Mouse (Mus musculus): ENCODE measurements around the gene Gm21969. TPM values are rescaled to one million over a fixed set of nuclear protein-coding genes. Genes with fewer than 3 reads are reported as not detected.
A peak's percentile ranks its signal among the peaks of the same experiment; 100 is the strongest.

The Gm21969 gene
- total RNA-seq, 4 experiments from 2014 or later: not detected

DNA sequence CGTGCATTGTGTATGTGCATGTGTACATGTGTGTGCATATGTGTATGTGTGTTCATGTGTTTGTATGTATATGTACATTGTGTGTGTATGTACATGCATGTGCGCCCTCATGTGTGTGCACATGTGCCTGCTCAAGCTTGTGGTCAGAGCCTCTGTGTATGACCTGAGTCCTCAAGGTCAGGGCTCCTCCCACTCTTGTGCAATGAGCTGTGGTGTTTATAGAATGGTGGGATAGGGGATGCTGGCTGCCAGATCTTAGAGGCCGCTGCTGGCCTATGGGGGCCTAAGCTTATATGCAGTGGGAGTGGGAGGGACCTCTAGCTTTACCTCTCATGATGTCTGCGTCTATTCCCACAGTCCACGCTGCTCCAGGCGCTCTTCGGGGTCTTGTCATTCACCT, 17.3 kb upstream of the Gm21969 start:
- DNase-seq (ENCODE audit: low spot score in 2 of 2): no peak

DNA sequence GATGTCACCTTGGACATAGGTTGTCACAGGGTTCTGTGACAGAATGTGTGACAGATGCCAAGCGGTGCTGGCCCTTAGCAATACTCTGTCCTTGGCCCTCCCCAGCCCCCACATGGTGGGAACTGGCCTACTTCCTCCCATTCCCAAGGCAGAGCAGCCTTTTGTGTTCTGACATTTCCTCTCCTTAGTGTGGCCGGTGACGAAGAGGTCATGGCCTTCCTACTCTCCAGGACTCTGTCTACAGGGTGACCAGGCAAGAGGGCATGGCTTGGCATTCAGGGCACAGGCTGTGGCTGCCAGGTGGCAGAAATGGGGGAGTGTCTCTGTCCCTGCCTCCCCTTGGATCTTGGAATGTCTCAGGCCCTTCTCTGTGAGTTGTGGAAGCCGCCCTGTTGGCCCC, 15.6 kb upstream of the Gm21969 start:
- DNase-seq (ENCODE audit: low spot score in 2 of 2): no peak

DNA sequence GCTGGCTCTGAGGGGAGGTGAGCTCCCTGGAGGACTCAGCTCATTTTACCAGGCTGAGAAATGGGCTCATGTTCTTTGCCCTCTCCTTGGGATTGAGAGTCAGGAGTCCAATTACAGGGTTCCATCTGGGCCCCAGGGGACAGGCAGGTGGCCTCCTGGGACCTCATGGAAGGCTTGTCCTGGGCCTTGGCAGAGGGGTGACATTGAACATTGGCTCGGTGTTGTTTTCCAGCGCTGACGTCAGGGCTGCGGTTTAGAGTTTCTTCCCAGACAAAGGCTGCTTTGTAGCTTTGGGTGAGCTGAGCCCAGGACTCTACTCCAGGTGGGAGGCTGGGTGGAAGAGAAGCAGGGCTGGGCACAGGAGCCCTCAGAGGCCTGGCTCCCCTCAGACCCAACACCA, 15.2 kb upstream of the Gm21969 start:
- no peak for DNase-seq (ENCODE audit: low spot score in 2 of 2)

DNA sequence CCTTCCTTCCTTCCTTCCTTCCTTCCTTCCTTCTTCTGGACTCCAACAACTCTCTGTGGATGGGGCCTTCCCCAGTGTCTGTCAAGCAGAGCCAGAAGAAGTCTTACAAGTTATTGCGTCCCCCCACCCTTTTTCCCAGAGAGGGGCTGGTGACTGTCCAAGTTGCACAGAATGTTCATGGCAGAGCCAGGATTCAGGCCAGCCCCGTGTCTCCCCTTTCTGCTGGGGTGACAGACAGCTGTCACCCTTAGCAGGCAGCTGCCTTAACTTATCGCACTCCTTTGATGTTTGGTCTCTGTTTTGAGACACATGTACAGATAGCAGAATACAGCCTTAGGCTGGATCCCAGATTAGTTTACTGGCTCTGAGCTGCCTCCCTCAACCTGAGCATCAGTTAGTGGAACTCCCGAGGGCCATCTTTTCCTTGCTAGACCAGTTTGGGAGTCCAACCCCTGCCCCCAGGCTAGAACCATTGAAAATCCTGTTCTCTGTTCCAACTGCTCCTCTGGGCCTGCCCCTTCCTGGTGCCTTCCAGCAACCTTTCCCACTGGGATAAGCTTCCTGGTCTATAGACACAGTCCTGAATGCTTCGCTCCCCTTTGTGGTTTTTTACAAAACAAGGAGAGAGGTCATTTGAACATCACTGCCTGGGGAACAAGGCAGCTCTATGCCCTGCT, 13.5 kb upstream of the Gm21969 start:
- no peak for DNase-seq (ENCODE audit: low spot score in 2 of 2)

DNA sequence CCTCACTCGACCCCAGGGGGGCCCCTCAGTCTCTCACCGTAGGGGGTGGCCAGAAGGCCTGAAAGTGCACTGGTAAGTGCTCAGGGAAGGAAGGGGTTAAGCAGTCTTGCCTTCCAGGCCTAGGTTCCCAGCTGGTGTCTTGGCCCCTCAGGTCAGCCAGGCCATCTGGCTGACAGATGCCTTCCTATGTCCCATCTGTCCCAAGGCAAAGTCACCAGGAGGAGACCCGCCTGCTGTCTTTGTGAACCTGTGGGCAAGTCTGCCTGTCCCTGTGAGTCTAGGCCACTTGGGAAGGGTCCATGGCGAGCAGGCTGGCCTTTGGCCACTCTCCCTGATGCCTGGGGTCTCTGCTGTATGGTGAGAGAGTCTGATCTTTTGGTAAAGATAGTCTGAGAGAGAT, 12.5 kb upstream of the Gm21969 start:
- no peak for DNase-seq (ENCODE audit: low spot score in 2 of 2)

DNA sequence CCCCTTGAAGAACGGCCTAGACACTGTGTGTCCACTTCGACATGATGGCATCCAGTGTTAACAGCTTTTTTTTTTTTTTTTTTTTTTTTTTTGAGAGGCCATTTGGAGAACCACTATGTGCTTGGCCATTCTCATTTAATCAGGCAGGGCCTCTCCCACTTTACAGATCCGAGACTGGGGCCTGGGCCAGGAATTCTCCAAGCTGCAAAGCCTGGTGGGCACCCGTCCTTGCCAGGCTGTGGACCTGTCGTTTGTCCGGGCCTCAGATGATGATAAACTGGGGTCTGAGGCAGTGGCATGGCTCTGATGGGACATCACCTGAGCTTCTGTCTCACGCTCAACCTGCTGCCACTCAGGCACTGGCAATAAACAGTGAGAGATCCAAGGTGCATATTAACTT, 10.1 kb upstream of the Gm21969 start:
- no peak for DNase-seq (ENCODE audit: low spot score in 2 of 2)

DNA sequence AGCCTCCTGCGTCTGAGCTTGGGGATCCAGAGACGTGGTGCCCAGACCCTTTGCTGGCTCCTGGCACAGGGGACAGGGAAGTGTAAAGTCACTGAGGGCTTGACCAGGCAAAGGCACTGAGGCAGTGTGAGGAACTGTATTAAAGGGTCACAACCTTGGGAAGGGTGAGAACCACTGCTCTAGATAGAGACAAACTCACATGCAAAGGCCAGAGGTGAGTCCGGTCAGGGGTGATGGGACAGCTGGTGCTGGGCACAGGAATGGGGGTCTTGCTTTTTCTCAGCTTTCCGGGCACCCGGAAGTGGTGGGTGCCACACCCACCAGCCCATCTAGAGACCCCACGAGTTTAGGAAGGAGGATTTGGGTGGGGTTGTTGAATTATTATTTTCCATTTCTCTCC, 9.6 kb upstream of the Gm21969 start:
- DNase-seq (ENCODE audit: low spot score in 2 of 2): no peak

DNA sequence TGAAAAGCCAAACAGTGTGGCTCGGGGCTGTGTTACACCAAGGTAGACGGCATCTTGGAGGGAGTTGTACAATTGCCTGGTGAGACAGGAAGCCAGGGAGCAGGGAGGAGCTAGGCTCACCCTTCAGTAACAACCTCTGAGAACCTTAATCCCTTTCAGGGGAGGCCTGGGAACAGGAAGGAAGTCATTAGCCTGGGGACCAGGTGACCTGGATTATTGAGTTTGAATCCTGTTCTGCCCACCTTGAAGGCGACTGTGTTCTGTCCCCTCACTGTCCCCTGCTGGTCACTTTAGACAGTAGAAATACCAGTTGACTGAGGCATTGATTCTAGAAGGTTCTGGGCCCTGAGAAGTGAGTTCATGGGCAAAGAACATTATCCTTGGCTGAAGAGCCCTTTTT, 8.9 kb upstream of the Gm21969 start:
- DNase-seq (ENCODE audit: low spot score in 2 of 2): no peak

DNA sequence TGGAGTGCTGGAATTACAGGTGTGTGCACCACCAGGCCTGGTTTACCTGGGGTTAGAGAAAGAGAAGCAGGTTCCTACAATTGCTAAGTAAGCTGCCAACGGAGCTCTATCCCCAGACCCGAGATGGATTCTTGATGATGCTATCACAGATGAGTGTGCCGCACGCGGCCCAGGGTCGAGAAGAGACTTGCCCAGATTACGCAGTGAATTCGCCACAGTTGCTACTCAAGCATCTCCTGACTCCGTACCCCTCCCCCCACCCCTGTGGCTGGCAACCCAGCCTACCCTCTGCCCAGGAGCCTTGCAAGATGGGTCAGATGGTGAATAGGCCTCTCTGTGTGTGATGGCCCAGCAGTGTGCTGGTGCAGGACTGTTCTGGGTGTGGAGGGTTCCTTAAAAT, 6.3 kb upstream of the Gm21969 start:
- DNase-seq (ENCODE audit: low spot score in 2 of 2): no peak

DNA sequence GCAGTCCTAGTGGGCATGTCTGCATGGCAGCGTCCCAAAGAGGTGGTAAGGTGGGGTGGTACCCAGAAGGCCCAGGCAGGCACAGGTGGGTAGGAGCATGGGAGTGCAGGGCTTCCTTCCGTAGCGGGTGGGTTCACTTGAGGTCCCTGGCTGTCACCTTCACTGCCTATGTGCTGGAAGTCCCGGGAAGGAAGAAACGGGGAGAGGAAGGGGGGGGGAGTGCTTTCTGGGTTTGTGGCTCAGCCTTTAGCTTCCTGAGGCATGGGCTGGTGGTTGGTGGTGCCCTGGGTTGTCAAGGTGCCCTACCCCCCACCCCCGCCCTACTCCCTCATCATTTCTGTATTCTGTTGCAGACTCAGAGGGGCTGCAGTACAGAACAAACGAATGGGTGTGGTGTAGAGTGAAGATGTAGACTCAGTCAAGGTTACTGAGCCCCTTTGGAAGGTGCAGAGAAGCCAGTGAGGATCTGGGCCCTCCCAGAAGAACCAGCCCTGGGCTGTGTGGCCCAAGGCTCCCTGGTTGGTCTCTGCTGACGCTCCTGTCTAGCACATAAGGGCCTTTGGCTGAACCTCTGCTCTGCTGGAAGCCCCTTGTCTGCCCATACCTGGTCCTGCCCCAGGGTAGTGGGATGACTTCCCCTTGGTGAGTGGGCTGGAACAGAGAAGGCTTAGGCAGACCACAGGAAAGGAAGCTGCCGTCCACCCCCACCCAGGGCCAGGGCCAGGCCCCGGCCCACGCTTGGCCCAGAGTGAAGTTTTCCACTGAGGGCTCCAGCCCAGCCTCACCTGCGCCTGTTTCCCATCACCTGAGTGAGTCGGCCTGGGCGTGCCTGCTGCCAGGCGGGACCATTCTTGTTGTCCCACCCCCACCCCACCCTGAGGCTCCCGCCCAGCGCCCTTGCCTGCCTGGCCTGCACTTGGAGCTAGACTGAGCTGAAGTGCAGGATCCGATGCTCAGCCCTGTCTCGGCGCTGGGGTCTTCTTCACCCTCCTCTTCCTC, 5.4 kb upstream of the Gm21969 start:
- no peak for DNase-seq (ENCODE audit: low spot score in 2 of 2)

DNA sequence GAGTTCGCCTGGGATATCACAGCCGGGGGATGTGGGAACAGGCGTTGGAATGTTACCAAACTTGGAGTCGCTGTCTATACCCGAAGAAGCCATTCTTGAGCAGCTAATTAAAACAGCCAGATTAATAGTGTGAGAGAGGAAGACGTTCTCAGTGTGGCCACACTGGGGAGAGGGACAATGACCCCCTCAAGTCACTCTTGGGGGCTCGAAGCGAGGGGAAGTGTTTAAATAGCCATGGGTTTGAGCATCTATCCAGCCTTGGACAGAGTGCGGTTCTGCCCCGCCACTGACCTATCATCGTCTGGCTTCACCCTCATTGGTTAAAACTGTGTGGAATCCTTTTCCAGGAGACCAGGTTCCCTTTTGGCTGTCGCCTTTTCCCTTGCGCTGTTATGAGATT, 4.6 kb upstream of the Gm21969 start:
- no peak for DNase-seq (ENCODE audit: low spot score in 2 of 2)

DNA sequence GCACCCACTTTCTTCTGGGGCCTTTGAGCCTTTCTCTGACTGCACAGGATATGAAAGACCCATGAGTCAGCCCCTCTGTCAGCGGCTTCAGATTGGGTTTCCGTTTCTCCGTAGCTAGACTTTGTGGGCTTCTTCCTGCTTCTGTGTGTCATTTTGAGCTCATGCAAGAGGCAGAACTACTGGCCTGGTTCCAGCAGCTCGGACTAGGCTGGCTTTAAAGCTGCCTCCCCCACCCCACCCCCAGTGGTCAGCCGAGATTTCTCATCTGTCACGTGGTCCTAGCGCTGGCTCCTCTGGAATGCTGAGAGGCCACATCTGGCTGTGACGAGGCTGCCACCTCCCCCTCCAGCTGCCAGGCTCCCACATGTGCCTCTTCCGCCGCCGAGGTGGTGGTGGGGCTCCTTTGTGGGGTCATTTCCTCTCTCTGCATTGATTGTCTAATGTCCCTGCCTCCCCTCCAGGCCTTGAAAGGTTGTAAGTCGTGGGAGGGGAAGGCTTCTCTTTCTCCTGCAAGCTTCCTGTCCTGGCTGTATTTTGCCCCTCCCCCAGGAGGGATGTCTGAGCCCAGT, 4.0 kb upstream of the Gm21969 start:
- DNase-seq (ENCODE audit: low spot score in 2 of 2): peak in 1 of 2 experiments; percentile 57

DNA sequence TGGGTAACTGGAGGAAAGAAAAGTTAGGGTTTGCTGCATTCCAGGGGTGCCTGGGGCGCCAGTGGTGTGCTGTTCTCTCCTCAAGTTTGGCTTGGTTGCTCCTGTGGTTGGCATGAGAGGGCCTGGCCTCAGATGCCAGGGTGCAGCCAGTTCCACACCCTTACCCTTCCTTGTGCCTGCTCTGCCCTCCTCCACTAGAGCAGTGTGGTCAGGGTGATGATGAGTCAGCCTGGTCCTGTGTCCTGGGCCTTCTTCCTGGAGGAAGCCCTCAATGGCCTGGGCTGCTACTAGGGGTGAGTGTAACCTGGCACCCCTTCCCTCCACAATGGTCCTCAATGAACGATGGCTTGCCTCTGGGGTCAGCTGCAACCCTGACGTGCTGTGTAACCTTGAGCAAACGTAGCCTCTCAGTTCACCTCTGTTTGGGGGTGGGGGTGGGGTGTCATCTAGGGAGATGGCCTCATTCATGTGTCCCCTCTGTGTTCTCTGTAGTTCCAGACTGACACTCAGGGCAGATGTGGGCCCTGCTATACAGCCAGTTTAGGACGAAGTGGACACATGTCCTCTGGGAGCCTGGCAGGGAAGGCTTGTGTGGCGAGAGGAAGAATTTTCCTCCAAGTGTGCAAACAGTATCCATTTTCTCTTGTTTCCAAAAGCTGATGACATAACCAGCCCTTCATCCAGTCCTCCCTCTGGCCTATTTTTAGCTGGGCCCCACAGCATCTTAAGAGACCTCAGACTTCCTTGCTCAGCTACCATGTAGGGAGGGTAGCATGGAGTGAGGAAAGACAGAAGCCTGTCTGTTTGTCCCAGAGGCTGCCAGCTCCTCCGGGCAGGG, 1.2 kb upstream of the Gm21969 start:
- DNase-seq (ENCODE audit: low spot score in 2 of 2): no peak

DNA sequence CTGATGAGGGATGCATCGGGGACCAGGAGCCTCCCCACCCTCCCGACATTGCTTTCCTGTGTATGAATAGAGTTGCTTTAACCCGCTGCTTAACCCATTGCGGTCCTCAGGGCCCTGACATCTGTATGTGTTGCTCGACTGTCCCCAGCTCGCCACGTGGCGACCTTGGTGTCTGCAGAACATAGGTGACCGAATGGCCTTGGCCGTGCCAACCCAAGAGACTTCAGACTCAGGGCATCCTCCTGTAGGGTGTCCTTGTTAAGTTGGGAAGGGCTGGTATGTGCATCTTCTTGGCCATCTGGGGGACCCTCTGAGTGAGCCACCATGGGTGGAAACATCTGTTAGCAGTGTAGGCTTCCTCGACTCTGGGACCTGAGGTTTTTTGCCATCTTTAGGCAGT, 2.2 kb downstream of the Gm21969 start:
- no peak for DNase-seq (ENCODE audit: low spot score in 2 of 2)

DNA sequence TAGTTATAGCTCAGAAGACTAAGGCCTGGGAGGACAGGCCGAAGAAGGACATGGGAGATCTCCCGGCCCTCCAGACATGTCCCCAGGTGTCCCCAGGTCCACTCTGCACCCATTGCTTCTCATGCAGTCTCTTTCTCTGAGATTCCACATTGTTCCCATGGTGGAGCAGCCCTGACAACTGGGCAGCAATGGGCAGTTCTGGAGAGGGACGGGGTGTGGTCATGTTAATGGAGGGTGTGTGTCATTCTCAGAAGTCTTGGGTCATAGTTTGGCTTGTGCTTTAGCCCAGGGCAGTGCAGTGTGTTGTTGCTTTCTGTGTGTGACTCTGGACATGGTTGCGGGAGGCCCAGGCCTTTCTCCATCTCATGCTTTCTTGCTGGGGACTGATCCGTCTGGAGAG, 3.7 kb downstream of the Gm21969 start:
- DNase-seq (ENCODE audit: low spot score in 2 of 2): no peak

DNA sequence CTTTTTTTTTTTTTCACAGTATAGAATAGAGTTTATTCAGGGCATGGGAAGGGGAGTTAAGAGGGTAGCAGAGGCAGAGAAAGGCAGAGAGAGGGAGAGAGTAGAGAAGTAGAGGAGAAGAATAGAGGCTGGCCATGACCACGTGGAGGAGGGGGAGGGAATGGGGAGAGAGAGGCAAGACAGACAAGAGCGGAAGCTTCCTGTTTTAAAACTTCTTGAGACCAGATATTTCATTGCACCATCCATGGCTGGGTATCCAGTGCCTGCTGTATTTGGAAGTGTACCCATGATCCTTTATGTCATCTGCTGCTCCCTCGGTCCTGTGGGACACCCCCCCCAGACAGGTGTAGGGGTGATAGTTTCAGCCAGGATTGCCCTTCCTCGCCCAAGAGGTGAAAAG, 6.0 kb downstream of the Gm21969 start:
- DNase-seq (ENCODE audit: low spot score in 2 of 2): no peak

DNA sequence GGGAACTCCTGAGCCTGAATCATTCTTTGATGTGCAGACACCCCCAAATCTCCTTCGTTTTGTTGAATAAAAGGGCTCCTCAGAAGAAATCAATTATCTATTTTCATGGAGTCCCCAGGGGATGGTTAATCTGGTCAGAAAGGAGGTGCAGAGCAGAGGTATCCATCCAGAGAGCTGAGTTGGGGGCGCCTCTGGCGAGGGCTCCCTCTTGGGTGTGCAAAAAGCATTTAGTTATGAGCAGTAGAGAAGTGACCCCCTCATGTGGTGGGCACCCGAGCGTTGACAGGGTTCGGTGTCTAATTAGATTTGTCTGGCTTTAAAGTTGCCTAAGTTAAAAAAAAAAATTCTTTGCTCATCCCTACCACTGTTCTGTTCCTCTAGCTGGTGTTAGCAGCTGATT, 8.0 kb downstream of the Gm21969 start:
- no peak for DNase-seq (ENCODE audit: low spot score in 2 of 2)

DNA sequence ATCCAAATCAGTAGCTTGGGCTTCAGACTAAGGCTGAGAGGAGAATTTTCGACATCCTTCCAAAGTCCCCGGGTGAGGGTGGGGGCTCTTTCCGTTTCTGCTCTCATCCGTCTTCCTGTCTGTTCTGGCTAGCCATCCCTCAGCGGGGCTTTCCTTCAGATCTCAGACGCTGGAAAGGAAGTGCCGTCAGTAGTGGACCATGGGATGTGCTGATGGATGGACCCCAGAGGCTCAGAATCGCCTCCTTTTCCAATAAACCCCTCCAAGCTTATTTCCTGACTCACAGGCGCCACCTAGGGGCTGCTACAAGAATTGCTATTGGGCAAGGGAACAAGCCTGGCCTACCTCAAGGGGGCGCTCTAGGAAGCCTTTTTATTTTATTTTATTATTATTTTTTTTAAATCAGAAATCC, 8.6 kb downstream of the Gm21969 start:
- DNase-seq (ENCODE audit: low spot score in 2 of 2): peak in 1 of 2 experiments; percentile 65

DNA sequence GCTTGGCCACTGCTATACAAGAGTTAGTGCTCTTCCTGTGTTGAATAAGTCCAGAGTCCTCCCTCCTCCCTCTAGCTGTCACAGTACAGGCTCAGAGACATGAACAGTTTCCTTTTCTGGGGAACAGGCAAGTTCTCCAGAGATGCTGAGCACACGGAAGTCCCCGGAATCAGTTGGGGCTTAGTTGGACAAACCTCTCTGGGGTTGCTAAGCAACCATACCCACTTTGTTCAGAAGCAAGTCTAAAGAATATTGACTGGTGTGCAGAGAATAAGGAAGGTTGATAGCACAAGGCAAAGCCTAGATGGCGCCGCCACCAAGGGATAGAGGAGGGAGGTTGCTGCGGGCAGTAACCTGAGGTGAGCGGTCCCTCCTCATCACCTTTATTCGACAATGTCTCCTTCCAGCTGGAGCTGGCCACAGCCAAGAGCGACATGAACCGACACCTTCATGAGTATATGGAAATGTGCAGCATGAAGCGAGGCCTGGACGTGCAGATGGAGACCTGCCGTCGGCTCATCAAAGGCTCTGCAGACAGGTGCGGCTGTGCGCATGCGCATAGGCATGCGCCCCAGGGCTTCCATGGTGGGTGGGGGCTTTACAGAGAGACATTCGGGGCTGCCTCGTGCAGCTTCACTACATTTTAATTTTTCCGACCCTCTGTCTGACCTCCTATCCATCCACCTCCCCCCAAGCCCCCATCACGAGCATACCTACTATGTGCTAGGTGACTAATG, 11.7 kb downstream of the Gm21969 start:
- no peak for DNase-seq (ENCODE audit: low spot score in 2 of 2)

DNA sequence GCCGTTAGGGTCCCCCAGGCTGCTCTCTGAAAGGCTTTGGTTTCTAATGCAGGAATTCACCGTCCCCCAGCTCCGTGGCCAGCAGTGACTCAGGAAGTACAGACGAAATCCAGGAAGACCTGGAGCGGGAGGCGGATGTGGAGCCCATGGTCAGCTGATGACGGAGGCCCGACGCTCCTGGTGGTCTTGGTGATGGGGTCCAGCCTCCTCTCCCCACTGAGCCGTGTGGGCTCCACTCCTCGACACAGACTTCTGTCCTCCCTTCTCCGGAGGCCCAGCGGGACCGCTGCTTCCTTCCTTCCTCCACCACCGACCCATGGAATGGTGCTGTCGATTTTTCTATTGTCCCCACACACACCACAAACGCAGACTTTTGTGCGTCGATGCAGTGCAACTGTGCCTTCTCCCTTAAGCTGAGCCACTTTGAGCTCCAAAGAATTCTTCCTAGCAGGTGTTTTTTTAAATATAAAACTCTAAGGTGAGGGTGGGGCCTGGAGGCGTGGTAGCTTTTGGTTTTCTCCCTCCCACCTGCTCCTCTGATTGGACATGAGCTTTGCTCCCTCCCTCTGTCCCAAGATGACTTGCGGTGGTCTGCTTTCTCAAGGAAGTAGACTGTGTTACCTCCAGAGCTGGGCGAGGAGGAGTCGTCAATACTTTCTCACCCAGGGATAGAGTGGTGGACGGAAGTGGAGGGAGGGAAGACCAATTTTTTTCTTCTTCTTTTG, 13.5 kb downstream of the Gm21969 start:
- no peak for DNase-seq (ENCODE audit: low spot score in 2 of 2)

All from left cerebral cortex, adult 8-10 months (tissue).